Mouse (Mus musculus) layer of hippocampus, postnatal 14 days (tissue): ENCODE measurements around the gene Tdrd6. TPM values are rescaled to one million over a fixed set of nuclear protein-coding genes. Genes with fewer than 3 reads are reported as not detected.

Source experiments
- DNase-seq, 2 experiments: peaks; one replicate each; pipeline ENCODE4 v3.0.0; 2021 to 2022; ENCODE audit warnings: low spot score in 2 of 2, mixed read lengths in 1 of 2
- long read RNA-seq, 2 experiments: library from polyadenylated mRNA; stranded (forward); transcript quantifications; one replicate each; pipeline ENCODE4 v2.0.0; 2021
- total RNA-seq, 2 experiments: library from RNA; stranded (reverse); gene quantifications; 2 replicates each; pipeline ENCODE4 v1.2.3; 2021

The Tdrd6 gene
- total RNA-seq: under 1 TPM; 0.38 to 0.55 TPM
- long read RNA-seq, experiment 1: 0 reads
- long read RNA-seq, experiment 2: 0 reads

GRCm38 (mm10) chr17:43629496-43630426 lies at the start of gene Tdrd6:
Gene Tdrd6, minus strand, starts transcription at chr17:43630299.
- peak in 1 of 2 experiments; percentile 11 for DNase-seq

- no peak for DNase-seq
Measured at GRCm38 (mm10) chr17:43677317-43677716, 47.2 kb upstream of the Tdrd6 start.

GRCm38 (mm10) chr17:43676241-43676640 lies 46.1 kb upstream of the Tdrd6 start:
- no peak for DNase-seq

- no peak for DNase-seq
Measured at GRCm38 (mm10) chr17:43675228-43675627, 45.1 kb upstream of the Tdrd6 start.

- DNase-seq: no peak
Measured at GRCm38 (mm10) chr17:43671907-43672306, 41.8 kb upstream of the Tdrd6 start.

GRCm38 (mm10) chr17:43669145-43669695 lies 39.1 kb upstream of the Tdrd6 start:
- no peak for DNase-seq

- DNase-seq: peak in 1 of 2 experiments; percentile 12
Measured at GRCm38 (mm10) chr17:43667290-43667843, 37.3 kb upstream of the Tdrd6 start, which contains the start of gene Cyp39a1. Gene Cyp39a1, plus strand, starts transcription at chr17:43667425.

- peak; percentile 80 to 92 for DNase-seq
Measured at GRCm38 (mm10) chr17:43666576-43667289, 36.6 kb upstream of the Tdrd6 start, which contains the start of gene Slc25a27. Gene Slc25a27, minus strand, starts transcription at chr17:43667214.

- DNase-seq: no peak
Measured at GRCm38 (mm10) chr17:43651314-43652046, 21.4 kb upstream of the Tdrd6 start.

- DNase-seq: no peak
Measured at GRCm38 (mm10) chr17:43649641-43650436, 19.7 kb upstream of the Tdrd6 start.

- DNase-seq: no peak
Measured at GRCm38 (mm10) chr17:43646925-43647324, 16.8 kb upstream of the Tdrd6 start.

GRCm38 (mm10) chr17:43645136-43645535 lies 15.0 kb upstream of the Tdrd6 start:
- no peak for DNase-seq

GRCm38 (mm10) chr17:43644375-43644774 lies 14.3 kb upstream of the Tdrd6 start:
- DNase-seq: no peak

- DNase-seq: no peak
Measured at GRCm38 (mm10) chr17:43643191-43643590, 13.1 kb upstream of the Tdrd6 start.

GRCm38 (mm10) chr17:43640825-43641224 lies 10.7 kb upstream of the Tdrd6 start:
- no peak for DNase-seq

- DNase-seq: no peak
Measured at GRCm38 (mm10) chr17:43637146-43637545, 7.0 kb upstream of the Tdrd6 start.

GRCm38 (mm10) chr17:43630427-43630760 lies 295 bp upstream of the Tdrd6 start:
- DNase-seq: no peak

- no peak for DNase-seq
Measured at GRCm38 (mm10) chr17:43629026-43629495, 1.0 kb downstream of the Tdrd6 start.

GRCm38 (mm10) chr17:43628246-43628645 lies 1.9 kb downstream of the Tdrd6 start:
- no peak for DNase-seq

- DNase-seq: no peak
Measured at GRCm38 (mm10) chr17:43622076-43622475, 8.0 kb downstream of the Tdrd6 start.
